Mouse (Mus musculus) lung, embryonic 16.5 days (tissue): ENCODE data around the gene Plppr5. TPM values are rescaled to one million over a fixed set of nuclear protein-coding genes. Genes with fewer than 3 reads are reported as not detected.

Source experiments
- ATAC-seq: fragments of 200-750 bp; cut with Nextera tagmentation; 2 replicates; pipeline ENCODE4 v1.8.0; 2017; ENCODE audit warnings: low read depth, mild to moderate bottlenecking, moderate library complexity
- H3K27ac ChIP-seq: fragments of 300-500 bp; sonication (generic); 2 replicates; pipeline ENCODE4 v1.5.1; 2014; ENCODE audit warnings: mild to moderate bottlenecking, control low read depth, low read length
- H3K27me3 ChIP-seq: fragments of 300-500 bp; sonication (generic); 2 replicates; pipeline ENCODE4 v1.6.1; 2014; ENCODE audit warnings: low read depth, low read length, mixed read lengths; ENCODE audit not compliant: control insufficient read depth, insufficient read depth
- H3K36me3 ChIP-seq: fragments of 300-500 bp; sonication (generic); 2 replicates; pipeline ENCODE4 v1.6.1; 2014; ENCODE audit warnings: low read length; ENCODE audit not compliant: control insufficient read depth, insufficient read depth
- H3K4me1 ChIP-seq: fragments of 300-500 bp; sonication (generic); replicated peaks from 2 replicates; pipeline ENCODE4 v1.6.1; 2014; ENCODE audit warnings: low read length, mixed read lengths; ENCODE audit not compliant: control insufficient read depth, insufficient read depth
- H3K4me2 ChIP-seq: fragments of 300-500 bp; sonication (generic); 2 replicates; pipeline ENCODE4 v1.6.1; 2014; ENCODE audit warnings: low read depth, low read length, control low read depth
- H3K4me3 ChIP-seq: fragments of 300-500 bp; sonication (generic); 2 replicates; pipeline ENCODE4 v1.5.1; 2014; ENCODE audit warnings: mild to moderate bottlenecking, low read length, control low read depth
- H3K9ac ChIP-seq: fragments of 300-500 bp; sonication (generic); 2 replicates; pipeline ENCODE4 v1.6.1; 2014; ENCODE audit warnings: low read length, control low read depth
- H3K9me3 ChIP-seq: fragments of 300-500 bp; sonication (generic); 2 replicates; pipeline ENCODE4 v1.6.1; 2016; ENCODE audit warnings: low read length; ENCODE audit not compliant: control insufficient read depth
- WGBS: fragments of 180-500 bp; shearing (Covaris S2); extraction: QIAGEN DNeasy Blood & Tissue Kit; methylation state at CpG from one replicate; pipeline ENCODE4 v1.1.7; 2014; 5-methylcytosine and 5-hydroxymethylcytosine counted together
- polyA plus RNA-seq: library from polyadenylated mRNA; unstranded; fragments of >200 nt; fragmentation: Nextera tagmentation; extraction: Ambion mirVana; gene quantifications from 2 replicates; pipeline ENCODE4 v1.2.1, GENCODE M21; 2015

The Plppr5 gene
- polyA plus RNA-seq, result 0.80 and 0.85 TPM in 2 replicates

GRCm38 (mm10) chr3:117574529-117575252 is at the start of gene Plppr5:
TSS of gene Plppr5 (plus strand) at chr3:117574836.
- H3K4me3 ChIP-seq, result peak within 1 kb of the TSS; percentile 52
- peaks cover 23% of the 10 kb centered on the region for H3K27me3 ChIP-seq
- H3K4me2 ChIP-seq, result peak within 1 kb of the TSS; percentile 91
- no peaks in the 10 kb centered on the region for H3K36me3 ChIP-seq
- peak within 1 kb of the TSS; percentile 49 for H3K9ac ChIP-seq
- H3K4me1 ChIP-seq, result peaks cover 4% of the 10 kb centered on the region; the same call in 1 of the 2 replicates
- WGBS, result 21% methylated on average over 20 of the region's 20 CpGs
- no peaks in the 10 kb centered on the region for H3K9me3 ChIP-seq
- H3K27ac ChIP-seq, result no peak within 1 kb of the TSS
- ATAC-seq, result peak; percentile 78

GRCm38 (mm10) chr3:117549899-117550298 is 24.7 kb upstream of the Plppr5 start:
- WGBS, result 79% methylated on average over 5 of the region's 5 CpGs
- Histone ChIP-seq H3K9me3 (no peaks in the 10 kb centered on the region), H3K36me3 (no peaks in the 10 kb centered on the region), H3K4me3 (no peak overlapping the region), H3K9ac (no peak overlapping the region), H3K4me2 (no peak overlapping the region), H3K4me1 (no peaks in the 10 kb centered on the region), H3K27me3 (no peaks in the 10 kb centered on the region), H3K27ac (no peak overlapping the region)
- ATAC-seq, result no peak

DNA sequence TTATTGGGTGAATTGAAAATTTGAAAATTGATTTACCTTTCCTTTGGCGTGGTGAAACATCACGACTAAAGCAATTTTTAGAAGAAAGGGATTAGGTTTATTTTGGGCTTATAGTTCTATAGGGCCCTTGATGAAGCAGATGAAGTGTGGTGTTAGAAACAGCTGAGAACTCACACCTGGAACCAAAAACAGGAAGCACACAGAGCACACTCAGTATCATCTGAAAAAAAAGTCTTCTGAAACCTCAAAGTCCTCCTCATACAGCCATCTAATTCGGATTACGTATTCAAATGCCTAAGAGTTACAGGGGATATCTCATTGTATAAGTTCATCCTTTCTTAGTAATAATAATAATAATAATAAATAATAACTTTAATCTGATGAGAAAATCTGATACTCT is 24.1 kb upstream of the Plppr5 start:
- 78% methylated on average over 4 of the region's 4 CpGs for WGBS
- H3K36me3 ChIP-seq, result no peaks in the 10 kb centered on the region

DNA sequence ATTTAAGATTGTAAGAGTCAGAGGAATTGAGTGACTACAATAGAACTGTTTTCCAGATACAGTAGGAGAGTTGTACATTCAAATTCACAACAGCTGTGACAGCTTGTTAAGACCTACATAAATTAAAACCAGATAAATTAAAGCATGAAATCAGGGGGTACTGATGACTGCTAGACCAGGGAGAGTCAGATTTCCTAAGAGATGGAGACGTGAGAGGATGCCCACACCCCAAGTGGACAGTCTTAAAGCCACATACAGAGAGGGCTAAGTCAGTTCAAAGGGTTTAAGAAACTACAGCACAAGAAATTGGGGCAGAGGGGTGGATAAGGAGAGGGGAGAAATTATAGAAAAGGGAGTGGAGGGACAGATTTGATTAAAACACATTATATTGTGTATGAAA is 17.7 kb upstream of the Plppr5 start:
- no peaks in the 10 kb centered on the region for H3K27me3 ChIP-seq
- H3K9me3 ChIP-seq, result no peaks in the 10 kb centered on the region
- H3K4me1 ChIP-seq, result no peaks in the 10 kb centered on the region
- H3K36me3 ChIP-seq, result no peaks in the 10 kb centered on the region
- 33% methylated on average over 1 of the region's 1 CpGs for WGBS
- no peak overlapping the region for H3K9ac ChIP-seq
- H3K4me3 ChIP-seq, result no peak overlapping the region
- no peak overlapping the region for H3K27ac ChIP-seq
- no peak overlapping the region for H3K4me2 ChIP-seq
- no peak for ATAC-seq

More for the DNA sequence above, 24.1 kb upstream of the Plppr5 start:
- no peak overlapping the region for H3K9ac ChIP-seq
- no peaks in the 10 kb centered on the region for H3K4me1 ChIP-seq
- H3K4me2 ChIP-seq, result no peak overlapping the region
- no peak for ATAC-seq
- no peaks in the 10 kb centered on the region for H3K9me3 ChIP-seq
- no peak overlapping the region for H3K27ac ChIP-seq
- H3K27me3 ChIP-seq, result no peaks in the 10 kb centered on the region
- H3K4me3 ChIP-seq, result no peak overlapping the region

DNA sequence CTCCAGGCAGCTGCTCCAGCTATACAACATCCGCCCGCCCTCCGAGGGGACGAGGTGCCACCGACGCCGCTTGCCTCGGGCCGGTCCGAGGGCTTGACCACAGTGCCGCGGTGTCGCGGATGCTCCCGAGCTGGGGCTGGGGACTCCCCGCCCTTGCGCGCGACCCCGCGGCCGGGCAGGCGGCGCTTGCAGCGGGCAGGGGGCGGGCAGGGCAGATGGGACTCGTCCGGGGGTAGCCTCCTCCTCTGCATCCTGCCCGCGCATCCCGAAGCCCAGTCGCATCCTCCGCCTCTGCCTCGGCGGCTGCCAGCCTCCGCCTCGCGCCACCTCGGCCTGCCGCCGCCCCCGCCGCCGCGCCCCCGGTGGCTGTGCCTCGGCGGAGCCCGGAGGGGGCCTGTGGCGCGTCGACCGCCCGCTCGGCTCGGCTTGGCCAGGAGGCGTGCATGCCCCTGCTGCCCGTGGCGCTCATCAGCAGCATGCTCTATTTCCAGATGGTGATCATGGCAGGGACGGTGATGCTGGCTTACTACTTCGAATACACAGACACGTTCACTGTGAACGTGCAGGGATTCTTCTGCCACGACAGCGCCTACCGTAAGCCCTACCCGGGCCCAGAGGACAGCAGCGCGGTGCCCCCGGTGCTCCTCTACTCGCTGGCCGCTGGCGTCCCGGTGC is 754 bp downstream of the Plppr5 start:
- under 1% methylated on average over 60 of the region's 74 CpGs for WGBS
- H3K27me3 ChIP-seq, result peaks cover 23% of the 10 kb centered on the region
- H3K27ac ChIP-seq, result no peak overlapping the region
- H3K4me1 ChIP-seq, result peaks cover 4% of the 10 kb centered on the region; the same call in 1 of the 2 replicates
- H3K36me3 ChIP-seq, result no peaks in the 10 kb centered on the region
- H3K9me3 ChIP-seq, result no peaks in the 10 kb centered on the region
- H3K4me2 ChIP-seq, result peak overlapping the region; percentile 91
- peak overlapping the region; percentile 49 for H3K9ac ChIP-seq
- peak; percentile 83 for ATAC-seq
- peak overlapping the region; percentile 52 for H3K4me3 ChIP-seq

GRCm38 (mm10) chr3:117575928-117576254 is 1.3 kb downstream of the Plppr5 start:
- no peak overlapping the region for H3K27ac ChIP-seq
- peak overlapping the region; percentile 49 for H3K9ac ChIP-seq
- WGBS, result 20% methylated on average over 3 of the region's 3 CpGs
- H3K27me3 ChIP-seq, result peaks cover 23% of the 10 kb centered on the region
- no peaks in the 10 kb centered on the region for H3K36me3 ChIP-seq
- H3K4me1 ChIP-seq, result peaks cover 4% of the 10 kb centered on the region; the same call in 1 of the 2 replicates
- peak overlapping the region; percentile 91 for H3K4me2 ChIP-seq
- no peaks in the 10 kb centered on the region for H3K9me3 ChIP-seq
- ATAC-seq, result peak; percentile 3; the same call in 1 of the 2 replicates
- H3K4me3 ChIP-seq, result peak overlapping the region; percentile 52

DNA sequence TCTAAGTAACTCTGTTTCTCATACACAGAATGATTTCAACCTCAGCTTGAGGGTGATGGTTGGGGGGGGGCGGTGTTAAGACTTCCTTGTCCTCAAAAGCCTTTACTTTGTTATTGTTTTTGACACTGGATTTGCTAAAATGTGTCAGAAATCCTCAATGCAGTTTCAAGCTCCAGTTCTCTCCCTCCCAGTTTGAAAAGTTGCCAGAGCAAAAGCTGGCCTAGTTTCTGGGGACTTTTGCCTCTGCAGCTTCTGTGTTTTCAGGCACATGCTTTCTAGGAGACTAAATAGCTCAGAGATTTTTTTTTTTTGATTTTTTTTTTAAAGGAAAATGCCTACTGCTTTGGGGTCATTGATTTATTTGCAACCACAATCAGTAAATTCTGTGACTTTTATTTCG is 2.7 kb downstream of the Plppr5 start:
- Histone ChIP-seq H3K4me3 (no peak overlapping the region), H3K9ac (no peak overlapping the region), H3K9me3 (no peaks in the 10 kb centered on the region), H3K36me3 (no peaks in the 10 kb centered on the region), H3K4me2 (no peak overlapping the region), H3K27ac (no peak overlapping the region), H3K4me1 (peaks cover 4% of the 10 kb centered on the region; the same call in 1 of the 2 replicates), H3K27me3 (peaks cover 23% of the 10 kb centered on the region)
- WGBS, result 81% methylated on average over 2 of the region's 2 CpGs
- ATAC-seq, result no peak

- 75% methylated on average over 2 of the region's 2 CpGs for WGBS
- H3K4me3 ChIP-seq, result no peak overlapping the region
- no peak overlapping the region for H3K4me2 ChIP-seq
- ATAC-seq, result no peak
- no peaks in the 10 kb centered on the region for H3K36me3 ChIP-seq
- no peak overlapping the region for H3K27ac ChIP-seq
- no peak overlapping the region for H3K9ac ChIP-seq
- H3K27me3 ChIP-seq, result no peaks in the 10 kb centered on the region
- H3K9me3 ChIP-seq, result no peaks in the 10 kb centered on the region
- H3K4me1 ChIP-seq, result no peaks in the 10 kb centered on the region
Observed at GRCm38 (mm10) chr3:117582628-117583027, 8.0 kb downstream of the Plppr5 start.

DNA sequence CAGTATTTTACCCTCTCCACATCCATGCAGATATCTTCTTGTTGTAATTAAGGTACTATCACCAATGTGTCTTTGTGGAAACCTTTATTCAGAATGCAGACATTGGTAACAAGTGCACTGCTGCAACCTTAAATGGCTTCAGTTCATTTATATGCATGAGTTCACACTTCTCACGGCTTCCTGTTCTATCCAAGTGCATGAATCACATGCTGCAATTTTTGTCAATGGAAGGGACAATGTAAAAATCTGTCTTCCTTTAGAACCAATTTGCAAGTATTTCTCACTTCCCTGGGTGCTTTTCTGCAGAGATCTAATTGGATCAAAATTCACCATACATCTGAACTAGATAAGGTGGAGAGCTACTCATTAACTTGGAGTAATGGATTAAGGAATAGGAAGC is 27.8 kb downstream of the Plppr5 start:
- Histone ChIP-seq H3K4me2 (no peak overlapping the region), H3K9me3 (no peaks in the 10 kb centered on the region), H3K9ac (no peak overlapping the region), H3K36me3 (no peaks in the 10 kb centered on the region), H3K4me1 (no peaks in the 10 kb centered on the region), H3K27me3 (no peaks in the 10 kb centered on the region), H3K27ac (no peak overlapping the region), H3K4me3 (no peak overlapping the region)
- ATAC-seq, result no peak
- WGBS, result 74% methylated on average over 1 of the region's 1 CpGs
